Mouse (Mus musculus) MEL (cell line): Measurements from ENCODE around the gene Radil. TPM values are rescaled to one million over a fixed set of nuclear protein-coding genes. Genes with fewer than 3 reads are reported as not detected.

ENCODE experiments used
- DNase-seq: peaks from one replicate; pipeline ENCODE4 v3.0.0; 2011; ENCODE audit warnings: low read depth, low spot score
- H3K27ac ChIP-seq: 2 replicates; pipeline ENCODE4 v1.5.1; 2012; ENCODE audit warnings: low read depth, mild to moderate bottlenecking, control low read depth, low read length, moderate library complexity; ENCODE audit not compliant: control insufficient read depth
- H3K27me3 ChIP-seq, 2 experiments: fragments of 150-350 bp in 1 of 2; sonication (generic) in 1 of 2; 2 replicates each; pipeline ENCODE4 v1.6.1; 2012; ENCODE audit warnings: low read length in 2 of 2, mild to moderate bottlenecking in 2 of 2, improper control_type of control experiment in 1 of 2, moderate library complexity in 1 of 2; ENCODE audit not compliant: insufficient read depth in 2 of 2, control insufficient read depth in 1 of 2
- H3K36me3 ChIP-seq, 2 experiments: 2 replicates each; pipeline ENCODE4 v1.6.1; 2012 to 2014; ENCODE audit warnings: low read length in 2 of 2, improper control_type of control experiment in 1 of 2, inconsistent platforms in 1 of 2, mild to moderate bottlenecking in 1 of 2; ENCODE audit not compliant: insufficient read depth in 2 of 2, control insufficient read depth in 1 of 2
- H3K4me1 ChIP-seq, 2 experiments: fragments of 150-350 bp in 1 of 2; sonication (generic) in 1 of 2; 2 replicates each; pipeline ENCODE4 v1.6.1; 2012; ENCODE audit warnings: low read length in 2 of 2, improper control_type of control experiment in 1 of 2, mild to moderate bottlenecking in 1 of 2; ENCODE audit not compliant: insufficient read depth in 2 of 2, control insufficient read depth in 1 of 2
- H3K4me3 ChIP-seq, 2 experiments: fragments of 150-350 bp in 1 of 2; sonication (generic) in 1 of 2; 2 replicates each; pipeline ENCODE4 v1.5.1; 2012; ENCODE audit warnings: low read depth in 2 of 2, low read length in 2 of 2, mild to moderate bottlenecking in 2 of 2, moderate library complexity in 2 of 2, control low read depth in 1 of 2, improper control_type of control experiment in 1 of 2; ENCODE audit not compliant: control insufficient read depth in 1 of 2, insufficient read depth in 1 of 2
- H3K79me2 ChIP-seq: 2 replicates; pipeline ENCODE4 v1.6.1; 2012; ENCODE audit warnings: mild to moderate bottlenecking, low read length, moderate library complexity; ENCODE audit not compliant: control insufficient read depth, poor library complexity, insufficient read depth
- H3K9ac ChIP-seq: 2 replicates; pipeline ENCODE4 v1.6.1; 2012; ENCODE audit warnings: low read depth, mild to moderate bottlenecking, control low read depth, low read length, moderate library complexity; ENCODE audit not compliant: control insufficient read depth, poor library complexity, severe bottlenecking
- H3K9me3 ChIP-seq: fragments of 150-350 bp; sonication (generic); replicated peaks from 2 replicates; pipeline ENCODE4 v1.6.1; 2012; ENCODE audit warnings: mild to moderate bottlenecking, low read length, improper control_type of control experiment, moderate library complexity; ENCODE audit not compliant: insufficient read depth
- BHLHE40 ChIP-seq: IDR thresholded peaks from 2 replicates; pipeline ENCODE4 v1.6.1; 2012; ENCODE audit warnings: low read depth, mild to moderate bottlenecking, inconsistent platforms, low read length, improper control_type of control experiment, borderline replicate concordance
- CTCF ChIP-seq, 3 experiments: IDR thresholded peaks in 2 of 3; conservative IDR thresholded peaks in 1 of 3; 2 replicates each; pipeline ENCODE4 v1.5.1; 2011 to 2012; ENCODE audit warnings: low read length in 3 of 3, low read depth in 2 of 3, mild to moderate bottlenecking in 2 of 3, improper control_type of control experiment in 1 of 3, inconsistent platforms in 1 of 3, mixed read lengths in 1 of 3, moderate library complexity in 1 of 3; ENCODE audit not compliant: control insufficient read depth in 1 of 3, insufficient read depth in 1 of 3, poor library complexity in 1 of 3, severe bottlenecking in 1 of 3
- E2F4 ChIP-seq: IDR thresholded peaks from 2 replicates; pipeline ENCODE4 v1.6.1; 2011; ENCODE audit warnings: low read depth, low read length, improper control_type of control experiment, borderline replicate concordance
- ELF1 ChIP-seq: IDR thresholded peaks from 2 replicates; pipeline ENCODE4 v1.6.1; 2014; ENCODE audit warnings: low read depth, mild to moderate bottlenecking, inconsistent platforms, low read length, improper control_type of control experiment, moderate library complexity
- EP300 ChIP-seq, 2 experiments: IDR thresholded peaks; 2 replicates each; pipeline ENCODE4 v1.6.1; 2011; ENCODE audit warnings: improper control_type of control experiment in 2 of 2, low read length in 2 of 2, low read depth in 1 of 2, mild to moderate bottlenecking in 1 of 2
- ETS1 ChIP-seq: IDR thresholded peaks from 2 replicates; pipeline ENCODE4 v1.6.1; 2012; ENCODE audit warnings: low read depth, mild to moderate bottlenecking, inconsistent platforms, low read length, improper control_type of control experiment, moderate library complexity
- POLR2AphosphoS5 ChIP-seq: IDR thresholded peaks from 2 replicates; pipeline ENCODE4 v1.6.1; 2012; ENCODE audit warnings: low read depth, borderline replicate concordance, mild to moderate bottlenecking, inconsistent platforms, low read length, moderate library complexity, mixed read lengths
- RAD21 ChIP-seq: IDR thresholded peaks from 2 replicates; pipeline ENCODE4 v1.6.1; 2011; ENCODE audit warnings: mild to moderate bottlenecking, low read depth, low read length, improper control_type of control experiment
- RCOR1 ChIP-seq: IDR thresholded peaks from 2 replicates; pipeline ENCODE4 v1.6.1; 2012; ENCODE audit warnings: low read depth, mild to moderate bottlenecking, inconsistent platforms, low read length, improper control_type of control experiment
- SMC3 ChIP-seq: IDR thresholded peaks from 2 replicates; pipeline ENCODE4 v1.6.1; 2011; ENCODE audit warnings: low read depth, low read length, improper control_type of control experiment
- TAL1 ChIP-seq: IDR thresholded peaks from 2 replicates; pipeline ENCODE4 v1.6.1; 2012; ENCODE audit warnings: mild to moderate bottlenecking, inconsistent platforms, low read length, moderate library complexity, mixed read lengths
- TBP ChIP-seq: IDR thresholded peaks from 2 replicates; pipeline ENCODE4 v1.8.0; 2011; ENCODE audit warnings: low read depth, low read length, improper control_type of control experiment
- TCF12 ChIP-seq: IDR thresholded peaks from 2 replicates; pipeline ENCODE4 v1.6.1; 2014; ENCODE audit warnings: low read depth, mild to moderate bottlenecking, inconsistent platforms, low read length, improper control_type of control experiment, moderate library complexity
- UBTF ChIP-seq: IDR thresholded peaks from 2 replicates; pipeline ENCODE4 v1.6.1; 2012; ENCODE audit warnings: low read depth, mild to moderate bottlenecking, inconsistent platforms, low read length, improper control_type of control experiment, moderate library complexity, borderline replicate concordance; ENCODE audit not compliant: insufficient read depth
- USF1 ChIP-seq: IDR thresholded peaks from 2 replicates; pipeline ENCODE4 v1.6.1; 2014; ENCODE audit warnings: low read depth, mild to moderate bottlenecking, inconsistent platforms, low read length, improper control_type of control experiment, moderate library complexity
- ZKSCAN1 ChIP-seq: IDR thresholded peaks from 2 replicates; pipeline ENCODE4 v1.6.1; 2012; ENCODE audit warnings: low read depth, mild to moderate bottlenecking, inconsistent platforms, low read length, improper control_type of control experiment, moderate library complexity
- ZNF384 ChIP-seq: IDR thresholded peaks from 2 replicates; pipeline ENCODE4 v1.6.1; 2012; ENCODE audit warnings: low read depth, mild to moderate bottlenecking, inconsistent platforms, low read length, improper control_type of control experiment
- polyA plus RNA-seq, 2 experiments: library from polyadenylated mRNA; stranded (reverse) in 1 of 2; unstranded in 1 of 2; fragments of >175 nt in 1 of 2; fragments of >200 nt in 1 of 2; gene quantifications; 2 replicates each; pipeline versions ENCODE4 v1.2.1 to v1.2.4; 2012; ENCODE audit warnings: low replicate concordance in 2 of 2, low read depth in 1 of 2; ENCODE audit not compliant: insufficient read length in 2 of 2, insufficient read depth in 1 of 2, missing spikeins in 1 of 2
- total RNA-seq: library from RNA; depleted of rRNA; stranded (reverse); fragments of 300-350 nt; gene quantifications from 2 replicates; pipeline ENCODE4 v1.2.3, GENCODE M21; 2012

The Radil gene
- total and polyA plus RNA-seq, 3 experiments, result 0.07 to 0.27 TPM; not detected in 1

DNA sequence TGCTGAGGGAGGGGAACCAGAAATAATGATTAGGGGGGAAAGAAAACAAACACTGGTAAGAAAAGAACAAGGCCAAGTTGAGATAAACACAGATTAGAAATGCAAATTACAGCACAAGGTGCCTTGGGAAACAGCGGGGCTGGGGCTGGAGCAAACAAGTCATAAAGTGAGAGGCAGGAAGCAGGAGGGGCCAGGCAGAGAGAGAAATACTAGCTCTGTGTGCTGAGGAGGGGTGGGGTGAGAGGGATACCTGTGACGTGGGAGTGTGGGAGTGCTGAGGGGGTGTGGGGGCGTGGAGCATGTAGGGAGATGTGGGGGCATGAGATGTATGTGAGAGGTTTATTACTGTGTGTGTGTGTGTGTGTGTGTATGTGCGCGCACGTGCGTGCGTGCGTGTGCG lies 50.0 kb downstream of the Radil start:
- H3K27me3 ChIP-seq, result no peaks in the 10 kb centered on the region
- no peaks in the 10 kb centered on the region for H3K36me3 ChIP-seq
- no peaks in the 10 kb centered on the region for H3K79me2 ChIP-seq
- no peak overlapping the region for H3K9ac ChIP-seq
- H3K4me3 ChIP-seq, result no peak overlapping the region
- no peak for DNase-seq
- TF ChIP-seq CTCF (IDR thresholded peaks at IDR 0.05 in 2 of 3, conservative IDR thresholded peaks at IDR 0.05 in 1 of 3; ENCODE audit: control insufficient read depth in 1 of 3, insufficient read depth in 1 of 3, low read depth in 2 of 3, low read length in 3 of 3, poor library complexity in 1 of 3, severe bottlenecking in 1 of 3) (no peak), RCOR1 (no peak), POLR2AphosphoS5 (no peak), BHLHE40 (no peak), UBTF (no peak), USF1 (no peak), RAD21 (no peak), ZNF384 (no peak), SMC3 (no peak), E2F4 (no peak), TAL1 (no peak), ETS1 (no peak), EP300 (IDR thresholded peaks at IDR 0.05; ENCODE audit: low read depth in 1 of 2, low read length in 2 of 2) (no peak), TBP (no peak), ZKSCAN1 (no peak), TCF12 (no peak)
- TF ChIP-seq, all 39 proteins: peak for 0
- no peaks in the 10 kb centered on the region for H3K4me1 ChIP-seq
- no peaks in the 10 kb centered on the region for H3K9me3 ChIP-seq
- H3K27ac ChIP-seq, result no peak overlapping the region

GRCm38 (mm10) chr5:142498964-142499363 lies 51.9 kb downstream of the Radil start:
- Histone ChIP-seq H3K79me2 (no peaks in the 10 kb centered on the region), H3K36me3 (no peaks in the 10 kb centered on the region), H3K4me1 (no peaks in the 10 kb centered on the region), H3K4me3 (no peak overlapping the region), H3K9me3 (no peaks in the 10 kb centered on the region), H3K27ac (no peak overlapping the region), H3K9ac (no peak overlapping the region), H3K27me3 (no peaks in the 10 kb centered on the region)
- TF ChIP-seq RAD21 (peak; percentile 45), CTCF (IDR thresholded peaks at IDR 0.05 in 2 of 3, conservative IDR thresholded peaks at IDR 0.05 in 1 of 3; ENCODE audit: control insufficient read depth in 1 of 3, insufficient read depth in 1 of 3, low read depth in 2 of 3, low read length in 3 of 3, poor library complexity in 1 of 3, severe bottlenecking in 1 of 3) (peak; percentile 59 to 62 (median 62)), ELF1 (no peak), SMC3 (peak; percentile 49)
- DNase-seq, result peak; percentile 41
